Mouse (Mus musculus): ENCODE measurements around the gene Rcbtb1. TPM values are rescaled to one million over a fixed set of nuclear protein-coding genes. Genes with fewer than 3 reads are reported as not detected.
"Not testable (repeated sequence)": the region's sequence is repeated elsewhere in the genome, so short reads cannot be mapped to it uniquely, and the experiment has no call there.

Rcbtb1 gene
- total RNA-seq, 2 experiments from 2014 or later, result 29.2 to 29.3 TPM

- intact Hi-C loops (cut with DNase I), result loop anchor here (10.0 kb wide), 1 partner anchor 299 kb away; no protein-coding TSS in a partner anchor
Measured at GRCm38 (mm10) chr14:59255861-59256260, 54.9 kb downstream of the Rcbtb1 start.

GRCm38 (mm10) chr14:59260056-59260455 lies 59.0 kb downstream of the Rcbtb1 start, which contains the start of gene Gm6904:
Gene Gm6904, minus strand, starts transcription at chr14:59260216.
- intact Hi-C loops (cut with DNase I), result no loop called here
- DNase-seq (ENCODE audit: low spot score in 2 of 2), result no peak

More at GRCm38 (mm10) chr14:59255861-59256260, 54.9 kb downstream of the Rcbtb1 start:
- not testable (repeated sequence) for DNase-seq (ENCODE audit: low spot score in 2 of 2)

DNA sequence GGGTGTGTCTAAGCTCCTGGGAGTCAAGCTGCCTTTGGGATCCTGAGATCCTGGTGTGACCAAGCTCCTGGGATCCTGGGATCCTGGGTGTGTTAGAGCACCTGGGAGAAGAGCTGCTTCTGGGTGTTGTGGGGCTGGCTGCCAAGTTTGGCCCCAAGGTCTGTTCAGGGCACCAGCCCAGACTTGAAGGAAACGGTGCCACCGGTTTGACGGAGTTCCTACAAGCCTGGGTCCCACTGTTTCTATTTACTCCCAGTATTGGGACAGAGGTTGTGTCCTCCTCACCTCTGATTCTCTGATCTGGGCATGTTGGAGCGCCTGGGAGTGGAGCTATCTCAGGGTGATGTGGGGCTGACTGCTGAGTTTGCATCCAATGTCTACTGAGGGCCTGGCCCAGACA lies 74.0 kb downstream of the Rcbtb1 start:
- DNase-seq (ENCODE audit: low spot score in 2 of 2); intact Hi-C loops (cut with DNase I): not testable (repeated sequence)

Other genes starting within 250 kb of the Rcbtb1 start
- gene 1700129C05Rik, start 58.3 kb upstream of the Rcbtb1 start, total RNA-seq (2021), result not detected
- gene Gm5142, start 22.5 kb upstream of the Rcbtb1 start, total RNA-seq (2021), result not detected
- not detected for gene Gm6904, start 59.0 kb downstream of the Rcbtb1 start, total RNA-seq (2021)
- gene Phf11a, start 96.3 kb downstream of the Rcbtb1 start, total RNA-seq (2021), result not detected
- under 1 TPM in 1 of 2 experiments, not detected in 1; 0.39 TPM for gene Phf11b, start 140.1 kb downstream of the Rcbtb1 start, total RNA-seq (2021)
- gene Phf11d, start 164.3 kb downstream of the Rcbtb1 start, total RNA-seq (2021), result under 1 TPM; 0.25 to 0.59 TPM
- gene Phf11c, start 194.2 kb downstream of the Rcbtb1 start, total RNA-seq (2021), result under 1 TPM; 0.17 to 0.61 TPM
- 1 to 10 TPM; 6.3 to 6.8 TPM for gene Setdb2, start 239.7 kb downstream of the Rcbtb1 start, total RNA-seq (2021)
- 10 to 100 TPM; 19.9 to 24.2 TPM for gene Cab39l, start 239.8 kb downstream of the Rcbtb1 start, total RNA-seq (2021)